Mouse (Mus musculus) T-helper 2 cell (primary cell): ENCODE data around the gene Ifit1bl2.
"Not testable (repeated sequence)": the region's sequence is repeated elsewhere in the genome, so short reads cannot be mapped to it uniquely, and the experiment has no call there.

Experiments used
- in situ Hi-C: fragments of 300-600 bp; cut with MboI, MseI; formaldehyde crosslinking; loops from one replicate; pipeline ENCODE4 v1.15.1; 2025; ENCODE audit warnings: high pct_unique_total_duplicates

The Ifit1bl2 gene

GRCm38 (mm10) chr19:34612243-34613001 is 28.1 kb downstream of the Ifit1bl2 start:
- in situ Hi-C loops = not testable (repeated sequence)

GRCm38 (mm10) chr19:34610118-34610517 is 30.4 kb downstream of the Ifit1bl2 start:
- in situ Hi-C loops = not testable (repeated sequence)

- in situ Hi-C loops = loop anchor here (10.0 kb wide), 1 partner anchor 53 kb away; the partner anchor contains the start of gene Ifit2
Observed at GRCm38 (mm10) chr19:34607237-34608051, 33.1 kb downstream of the Ifit1bl2 start, which contains the start of gene Ifit3b. TSS of gene Ifit3b (plus strand) at chr19:34607970.

- in situ Hi-C loops = loop anchor here (10.0 kb wide), 1 partner anchor 51 kb away; the partner anchor contains the start of gene Ifit2
Observed at GRCm38 (mm10) chr19:34605472-34605871, 35.1 kb downstream of the Ifit1bl2 start.

- in situ Hi-C loops = loop anchor here (10.0 kb wide), 1 partner anchor 47 kb away; the partner anchor contains the start of gene Ifit2
Observed at GRCm38 (mm10) chr19:34601888-34602287, 38.7 kb downstream of the Ifit1bl2 start, which contains the start of gene Ifit1bl1. TSS of gene Ifit1bl1 (minus strand) at chr19:34601956.

- in situ Hi-C loops = not testable (repeated sequence)
Observed at GRCm38 (mm10) chr19:34599250-34599649, 41.3 kb downstream of the Ifit1bl2 start.

GRCm38 (mm10) chr19:34598341-34598740 is 42.2 kb downstream of the Ifit1bl2 start:
- in situ Hi-C loops = no loop called here

GRCm38 (mm10) chr19:34596811-34597210 is 43.7 kb downstream of the Ifit1bl2 start:
- in situ Hi-C loops = no loop called here

GRCm38 (mm10) chr19:34594523-34594922 is 46.0 kb downstream of the Ifit1bl2 start:
- in situ Hi-C loops = not testable (repeated sequence)

- in situ Hi-C loops = no loop called here
Observed at GRCm38 (mm10) chr19:34593456-34593855, 47.1 kb downstream of the Ifit1bl2 start.

- in situ Hi-C loops = no loop called here
Observed at GRCm38 (mm10) chr19:34588959-34589358, 51.6 kb downstream of the Ifit1bl2 start.

- in situ Hi-C loops = not testable (repeated sequence)
Observed at GRCm38 (mm10) chr19:34587898-34588692, 52.4 kb downstream of the Ifit1bl2 start.

- in situ Hi-C loops = not testable (repeated sequence)
Observed at GRCm38 (mm10) chr19:34585740-34586458, 54.6 kb downstream of the Ifit1bl2 start.

GRCm38 (mm10) chr19:34583126-34583766 is 57.3 kb downstream of the Ifit1bl2 start, which contains the start of gene Ifit3:
TSS of gene Ifit3 (plus strand) at chr19:34583531.
- in situ Hi-C loops = not testable (repeated sequence)

- in situ Hi-C loops = not testable (repeated sequence)
Observed at GRCm38 (mm10) chr19:34582696-34583095, 57.8 kb downstream of the Ifit1bl2 start.

GRCm38 (mm10) chr19:34577121-34577520 is 63.4 kb downstream of the Ifit1bl2 start:
- in situ Hi-C loops = no loop called here

- in situ Hi-C loops = no loop called here
Observed at GRCm38 (mm10) chr19:34573650-34574049, 66.9 kb downstream of the Ifit1bl2 start.

- in situ Hi-C loops = no loop called here
Observed at GRCm38 (mm10) chr19:34571080-34571479, 69.5 kb downstream of the Ifit1bl2 start.

GRCm38 (mm10) chr19:34569896-34570476 is 70.6 kb downstream of the Ifit1bl2 start:
- in situ Hi-C loops = no loop called here
